Mouse (Mus musculus) left cerebral cortex, adult 2 months (tissue): ENCODE measurements around the gene Slc48a1. TPM values are rescaled to one million over a fixed set of nuclear protein-coding genes. Genes with fewer than 3 reads are reported as not detected.

ENCODE experiments used
- DNase-seq, 2 experiments: peaks; one replicate each; pipeline ENCODE4 v3.0.0; 2021 to 2022; ENCODE audit warnings: low spot score in 2 of 2, mixed read lengths in 1 of 2; ENCODE audit errors: extremely low spot score in 1 of 2
- H3K27ac ChIP-seq: fragments of 200-600 bp; 2 replicates; pipeline ENCODE4 v1.8.1; 2022
- H3K4me3 ChIP-seq: fragments of 200-600 bp; 2 replicates; pipeline ENCODE4 v1.8.1; 2022
- CTCF ChIP-seq: fragments of 200-600 bp; IDR thresholded peaks from 2 replicates; pipeline ENCODE4 v1.8.1; 2022; ENCODE audit warnings: antibody characterized with exemption, mild to moderate bottlenecking, moderate library complexity
- intact Hi-C: fragments of 180-260 bp; cut with DNase I; formaldehyde crosslinking; loops from one replicate; pipeline ENCODE4 v1.15.1; 2025
- total RNA-seq, 2 experiments: library from RNA; stranded (reverse); gene quantifications; 2 replicates each; pipeline ENCODE4 v1.2.3; 2021

Slc48a1 gene
- total RNA-seq, 2 experiments from 2014 or later, result 157 to 161 TPM

- TF ChIP-seq CTCF, result peak; percentile 6
- H3K4me3 ChIP-seq, result peak overlapping the region; percentile 73
- intact Hi-C loops, result loop anchor here (2.0 kb wide), 1 partner anchor 47 kb away; no protein-coding TSS in a partner anchor
- H3K27ac ChIP-seq, result peak overlapping the region; percentile 95
- peak in 1 of 2 experiments; percentile 63 for DNase-seq
Measured at GRCm38 (mm10) chr15:97831242-97831986, 53.1 kb downstream of the Slc48a1 start.

GRCm38 (mm10) chr15:97831987-97832640, 53.8 kb downstream of the Slc48a1 start:
- TF ChIP-seq CTCF, result no peak
- no peak for DNase-seq
- H3K4me3 ChIP-seq, result peak overlapping the region; percentile 73
- peak overlapping the region; percentile 95 for H3K27ac ChIP-seq
- intact Hi-C loops, result loop anchor here (2.0 kb wide), 1 partner anchor 47 kb away; no protein-coding TSS in a partner anchor

- no peak for TF ChIP-seq CTCF
- intact Hi-C loops, result no loop called here
- DNase-seq, result no peak
- H3K27ac ChIP-seq, result no peak overlapping the region
- no peak overlapping the region for H3K4me3 ChIP-seq
Measured at GRCm38 (mm10) chr15:97832764-97833479, 54.6 kb downstream of the Slc48a1 start.

- Histone ChIP-seq H3K27ac (no peak overlapping the region), H3K4me3 (no peak overlapping the region)
- intact Hi-C loops, result no loop called here
- no peak for DNase-seq
- no peak for TF ChIP-seq CTCF
Measured at GRCm38 (mm10) chr15:97836153-97836893, 58.0 kb downstream of the Slc48a1 start.

- no peak for TF ChIP-seq CTCF
- DNase-seq, result no peak
- intact Hi-C loops, result no loop called here
- Histone ChIP-seq H3K27ac (no peak overlapping the region), H3K4me3 (no peak overlapping the region)
Measured at GRCm38 (mm10) chr15:97836894-97837247, 58.6 kb downstream of the Slc48a1 start.

- Histone ChIP-seq H3K27ac (no peak overlapping the region), H3K4me3 (no peak overlapping the region)
- DNase-seq, result no peak
- intact Hi-C loops, result no loop called here
- no peak for TF ChIP-seq CTCF
Measured at GRCm38 (mm10) chr15:97837491-97838061, 59.3 kb downstream of the Slc48a1 start.

GRCm38 (mm10) chr15:97838395-97838794, 60.1 kb downstream of the Slc48a1 start:
- Histone ChIP-seq H3K4me3 (no peak overlapping the region), H3K27ac (no peak overlapping the region)
- DNase-seq, result no peak
- intact Hi-C loops, result no loop called here
- TF ChIP-seq CTCF, result no peak

GRCm38 (mm10) chr15:97839012-97839411, 60.7 kb downstream of the Slc48a1 start:
- no peak for DNase-seq
- no peak for TF ChIP-seq CTCF
- no peak overlapping the region for H3K27ac ChIP-seq
- H3K4me3 ChIP-seq, result no peak overlapping the region
- intact Hi-C loops, result no loop called here

GRCm38 (mm10) chr15:97839473-97839872, 61.2 kb downstream of the Slc48a1 start:
- no peak overlapping the region for H3K27ac ChIP-seq
- DNase-seq, result no peak
- intact Hi-C loops, result no loop called here
- no peak for TF ChIP-seq CTCF
- no peak overlapping the region for H3K4me3 ChIP-seq

- intact Hi-C loops, result no loop called here
- no peak; the same call in 1 of the 2 replicates for TF ChIP-seq CTCF
- Histone ChIP-seq H3K27ac (no peak overlapping the region), H3K4me3 (no peak overlapping the region)
- DNase-seq, result no peak
Measured at GRCm38 (mm10) chr15:97839991-97840455, 61.7 kb downstream of the Slc48a1 start.

- peak; percentile 52 for TF ChIP-seq CTCF
- DNase-seq, result no peak
- intact Hi-C loops, result no loop called here
- Histone ChIP-seq H3K27ac (no peak overlapping the region), H3K4me3 (no peak overlapping the region)
Measured at GRCm38 (mm10) chr15:97840781-97841180, 62.5 kb downstream of the Slc48a1 start.
